Mouse (Mus musculus) heart, adult 8-10 months (tissue): ENCODE results near the gene Ccnd3. TPM values are rescaled to one million over a fixed set of nuclear protein-coding genes. Genes with fewer than 3 reads are reported as not detected.

ENCODE experiments used
- DNase-seq: peaks from one replicate; pipeline ENCODE4 v3.0.0; 2022; ENCODE audit warnings: low spot score
- total RNA-seq, 4 experiments: library from RNA; stranded (reverse); gene quantifications; 2 replicates each; pipeline ENCODE4 v1.2.4; 2022

Ccnd3 gene
- total RNA-seq = 10 to 100 TPM; 74.4 to 82.2 (median 75.2) TPM

DNA sequence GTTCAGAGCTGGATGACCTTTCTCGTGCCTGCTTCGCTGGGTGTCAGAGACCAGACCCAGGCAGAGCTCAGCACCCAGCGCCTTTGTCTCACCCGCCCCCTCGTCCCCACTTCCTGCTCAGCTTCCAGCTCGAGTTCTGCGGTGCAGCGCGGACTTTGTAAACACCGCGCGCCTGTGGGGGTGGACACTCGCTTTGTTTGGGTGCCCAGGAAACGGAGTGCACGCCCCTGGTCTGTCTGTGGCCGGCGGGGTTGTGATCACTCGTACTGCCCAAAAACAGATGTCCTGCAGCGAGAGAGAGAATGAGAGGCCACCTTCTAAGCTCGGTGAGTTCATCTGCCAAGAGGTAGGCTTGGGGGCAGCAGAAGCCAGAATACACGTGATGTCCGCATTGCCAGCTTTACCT is at the start of gene Ccnd3:
Gene Ccnd3, plus strand, starts transcription at position 111 of the 406 bp plus-strand sequence.
- peak; percentile 86 for DNase-seq

DNA sequence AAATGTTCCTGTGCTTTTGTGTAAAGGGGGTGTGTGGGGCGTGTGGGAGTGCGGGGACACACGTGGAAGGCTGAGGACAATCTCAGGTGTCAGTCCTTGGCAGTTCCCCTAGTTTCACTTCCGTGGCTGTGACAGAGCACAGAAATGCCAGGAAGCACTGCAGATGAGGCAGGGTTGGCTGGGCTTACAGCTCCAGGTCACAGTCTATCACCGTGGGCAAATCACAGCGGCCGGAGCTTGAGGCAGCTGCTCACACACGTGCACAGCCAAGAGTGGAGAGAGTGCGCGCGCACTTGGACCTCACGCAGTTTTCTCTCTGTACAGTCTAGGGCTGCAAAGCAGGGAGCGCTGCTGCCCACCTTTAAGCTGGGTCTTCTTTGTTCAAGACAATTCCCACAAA is 46.5 kb upstream of the Ccnd3 start:
- no peak for DNase-seq

DNA sequence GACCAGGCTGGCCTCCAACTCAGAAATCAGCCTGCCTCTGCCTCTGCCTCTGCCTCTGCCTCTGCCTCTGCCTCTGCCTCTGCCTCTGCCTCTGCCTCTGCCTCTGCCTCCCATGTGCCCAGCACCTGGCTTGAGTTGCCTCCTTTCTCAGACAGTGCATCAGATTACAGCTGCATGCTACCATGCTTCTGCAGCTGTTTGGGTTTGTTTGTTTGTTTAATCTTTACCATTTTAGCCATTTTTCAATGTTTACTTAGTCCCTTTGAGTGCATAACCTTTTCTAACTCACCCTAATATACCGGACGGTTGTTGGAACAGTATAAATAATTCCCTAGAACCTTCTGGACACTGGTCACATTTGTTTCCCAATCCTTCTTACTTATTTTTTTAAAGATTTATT is 45.9 kb upstream of the Ccnd3 start:
- no peak for DNase-seq

DNA sequence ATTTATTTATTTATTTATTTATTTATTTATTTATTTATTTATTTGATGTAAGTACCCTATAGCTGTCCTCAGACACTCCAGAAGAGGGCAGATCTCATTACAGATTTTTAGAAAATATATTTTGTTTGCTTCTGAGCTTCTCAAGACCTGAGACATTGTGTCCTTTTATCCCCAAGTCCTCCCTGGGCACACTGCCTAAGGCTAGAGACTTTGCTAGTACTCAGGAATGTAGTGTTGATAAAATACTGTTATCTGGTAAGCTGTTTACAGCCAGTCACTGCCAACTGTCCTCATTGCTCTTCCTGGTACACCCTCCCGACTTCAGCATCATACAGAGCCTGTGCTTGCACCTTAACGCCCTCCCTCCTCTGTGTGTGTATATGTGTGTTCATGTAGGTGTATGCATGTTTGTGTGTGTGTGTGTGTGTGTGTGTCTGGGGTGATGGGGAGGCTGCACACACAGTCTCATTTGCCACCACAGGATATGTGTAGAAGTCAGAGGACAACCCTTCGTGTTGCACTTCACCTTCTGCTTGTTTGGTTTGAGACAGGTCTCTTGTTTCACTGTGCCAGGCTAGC is 45.4 kb upstream of the Ccnd3 start:
- no peak for DNase-seq

DNA sequence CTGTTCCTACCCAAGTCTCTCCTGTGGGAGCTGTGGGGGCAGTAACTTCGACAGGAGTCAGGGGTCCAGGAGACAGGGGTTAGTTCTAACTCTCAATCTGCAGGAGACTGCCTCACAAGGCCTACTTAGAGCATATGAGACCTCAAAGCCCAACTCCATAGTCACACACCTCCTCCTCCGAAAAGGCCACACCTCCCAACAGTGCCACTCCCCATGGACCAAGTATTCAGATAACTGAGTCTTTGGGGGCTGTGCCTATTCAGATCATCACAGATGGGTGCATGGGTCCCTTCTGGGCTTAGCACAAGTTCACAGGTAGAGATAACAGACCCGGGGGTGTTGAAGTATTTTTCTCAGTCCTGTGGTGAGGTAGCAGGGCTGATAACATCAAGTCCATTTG is 43.2 kb upstream of the Ccnd3 start:
- no peak for DNase-seq

DNA sequence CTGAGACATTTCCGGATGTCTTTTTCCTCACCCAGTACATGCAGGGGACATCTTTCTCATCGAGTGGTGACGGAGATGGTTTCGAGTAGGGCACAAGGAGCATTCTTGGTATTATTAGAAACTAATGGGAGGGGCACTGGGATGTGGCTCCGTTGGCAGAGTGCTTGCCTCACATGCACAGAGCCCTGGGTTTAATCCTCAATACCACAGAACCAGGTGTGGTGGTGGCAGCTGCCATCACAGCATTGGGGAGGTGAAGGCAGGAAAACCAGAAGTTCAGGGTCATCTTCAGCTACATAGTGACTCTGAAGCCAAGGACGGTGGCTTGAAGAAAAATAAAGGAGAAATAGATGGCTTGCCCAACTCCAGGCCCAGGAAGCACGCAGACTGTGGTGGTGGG is 42.6 kb upstream of the Ccnd3 start:
- DNase-seq = no peak

DNA sequence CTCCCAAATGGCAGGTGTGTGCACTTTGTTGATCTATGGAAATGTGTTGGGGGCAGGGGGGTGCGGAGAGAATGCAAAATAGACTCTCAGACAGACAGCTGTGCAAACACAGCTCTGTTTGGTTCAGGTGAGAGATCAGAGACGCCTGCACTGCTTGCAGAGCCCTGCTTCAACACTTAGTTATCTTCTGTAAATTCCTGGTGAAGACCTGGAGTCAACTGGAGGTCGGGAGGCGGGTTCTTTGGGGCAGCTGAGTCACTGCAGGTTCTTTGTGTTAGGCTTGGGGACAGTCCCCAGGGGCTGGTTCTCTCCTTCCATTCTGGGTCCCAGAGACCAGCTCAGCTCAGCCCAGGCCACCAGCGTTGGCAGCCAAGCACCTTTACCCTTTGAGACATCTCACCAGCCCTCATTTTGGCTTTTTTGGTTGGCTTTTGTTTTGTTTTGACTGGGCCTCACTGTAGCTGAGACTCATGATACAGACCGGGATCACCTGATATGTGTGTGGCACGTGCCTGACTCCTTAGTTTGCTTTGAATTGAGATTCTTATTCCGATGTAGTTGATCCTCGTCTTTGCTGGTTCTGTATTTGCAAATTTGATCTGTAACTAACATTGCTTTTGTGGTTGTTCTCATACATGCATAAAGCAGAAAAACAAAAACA is 42.0 kb upstream of the Ccnd3 start:
- no peak for DNase-seq

DNA sequence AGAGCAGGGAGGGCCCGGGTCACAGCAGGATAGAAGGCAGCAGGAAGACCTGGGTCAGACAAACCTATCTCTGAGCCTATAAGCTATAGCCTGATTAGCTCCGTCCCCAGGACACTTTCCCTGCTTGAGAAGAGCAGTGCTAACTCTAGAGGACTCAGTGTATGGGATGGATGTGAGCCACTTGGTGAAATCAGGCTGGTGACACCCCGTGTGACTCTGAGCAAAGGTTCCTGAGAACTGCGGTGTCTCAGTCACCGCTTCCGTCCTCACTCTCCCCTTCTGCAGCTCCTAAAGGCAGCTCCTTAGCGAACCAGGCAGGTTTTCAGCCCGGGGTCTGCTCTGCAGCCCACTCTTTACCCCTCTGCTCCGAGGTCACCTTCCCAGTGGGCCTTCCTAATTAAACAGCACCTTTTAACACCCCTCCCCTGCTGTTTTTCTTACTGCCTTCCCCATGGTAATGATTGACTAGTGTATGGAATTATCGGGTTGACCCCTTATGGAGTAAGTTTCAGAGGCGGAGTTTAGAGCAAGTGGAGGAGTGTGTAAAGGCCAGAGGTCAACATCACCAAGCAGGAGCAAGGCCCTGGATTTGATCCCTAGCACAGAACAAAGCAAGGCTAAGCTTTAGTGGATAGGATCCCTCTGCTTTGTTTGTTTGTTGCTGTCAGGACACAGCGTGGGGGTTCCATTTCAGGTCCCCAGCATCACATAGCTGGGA is 40.4 kb upstream of the Ccnd3 start:
- no peak for DNase-seq

DNA sequence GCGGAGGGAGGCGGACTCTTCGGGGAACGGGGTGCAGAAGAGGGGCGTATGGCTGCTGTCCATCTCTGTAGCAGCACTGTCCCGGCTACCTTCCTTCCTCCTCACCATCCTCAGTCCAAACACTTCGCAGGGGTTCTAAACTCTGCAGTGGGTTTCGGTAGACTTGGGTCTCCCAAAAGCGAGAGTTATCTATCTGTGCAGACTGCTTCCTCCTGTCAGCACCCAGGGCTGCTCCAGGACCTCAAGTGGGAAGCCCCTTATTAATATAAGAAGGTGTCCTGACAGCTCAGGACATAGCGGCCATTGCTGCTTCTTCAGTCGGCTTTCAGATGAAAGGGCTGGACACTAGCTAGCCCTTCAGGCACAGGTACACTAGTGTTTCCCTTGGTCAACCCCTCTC is 39.8 kb upstream of the Ccnd3 start:
- DNase-seq = no peak

DNA sequence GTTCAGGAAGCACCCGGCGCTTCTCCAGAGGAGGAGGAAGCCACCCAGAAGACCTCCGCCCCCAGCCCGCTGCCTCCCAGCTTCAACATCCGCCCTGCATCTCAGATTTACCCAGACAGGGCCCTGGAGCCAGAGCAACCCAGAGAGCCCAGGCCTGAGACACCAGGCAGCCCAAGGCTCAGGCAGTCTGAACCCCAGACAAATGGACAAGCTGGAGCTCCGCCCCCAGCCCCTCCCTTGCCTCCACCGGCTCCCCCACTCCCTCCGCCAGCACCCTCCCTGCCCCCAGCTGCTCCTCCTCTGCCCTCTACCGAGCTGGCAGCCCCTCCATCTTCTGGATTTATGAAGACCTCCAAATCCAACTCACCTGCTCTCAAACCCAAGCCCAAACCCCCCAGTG is 38.6 kb upstream of the Ccnd3 start:
- no peak for DNase-seq

DNA sequence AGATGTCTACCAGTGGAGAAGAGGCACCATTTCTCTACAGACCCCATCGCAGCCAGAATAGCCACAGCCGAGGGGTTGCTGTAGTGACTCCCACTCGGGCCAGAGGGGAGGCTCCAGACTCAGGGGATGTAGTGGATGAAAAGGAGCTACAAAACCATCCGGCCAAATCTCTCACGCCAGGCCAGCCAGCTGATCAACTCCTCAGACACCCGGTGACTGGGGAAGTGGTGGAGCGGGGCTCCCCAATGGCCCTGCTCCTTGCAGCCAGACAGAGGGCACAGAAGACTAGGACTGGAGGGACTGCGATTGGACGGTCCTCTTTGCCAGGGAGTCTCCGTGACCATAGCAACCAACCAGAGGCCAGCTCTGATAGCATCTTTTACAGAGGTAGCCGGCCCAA is 37.2 kb upstream of the Ccnd3 start:
- DNase-seq = no peak

DNA sequence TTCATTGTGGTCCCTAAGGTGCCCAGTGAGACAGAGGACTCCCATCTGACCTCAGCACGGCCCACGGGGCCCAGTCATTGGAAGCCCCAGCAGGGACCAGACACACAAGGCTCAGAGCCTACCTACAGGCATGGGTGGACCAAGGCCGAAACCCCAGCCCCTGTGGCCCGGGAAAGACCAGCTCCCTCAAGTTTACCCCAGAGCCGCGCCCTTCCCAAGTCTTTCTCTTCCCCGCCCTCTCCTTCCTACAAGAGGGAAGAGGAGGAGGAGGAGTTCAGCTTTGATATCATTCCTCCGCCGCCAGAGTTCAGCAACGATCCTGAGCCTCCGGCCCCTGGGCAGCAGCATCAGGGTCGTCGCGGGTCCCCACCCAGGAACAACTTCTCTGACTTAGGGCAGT is 36.8 kb upstream of the Ccnd3 start:
- no peak for DNase-seq

DNA sequence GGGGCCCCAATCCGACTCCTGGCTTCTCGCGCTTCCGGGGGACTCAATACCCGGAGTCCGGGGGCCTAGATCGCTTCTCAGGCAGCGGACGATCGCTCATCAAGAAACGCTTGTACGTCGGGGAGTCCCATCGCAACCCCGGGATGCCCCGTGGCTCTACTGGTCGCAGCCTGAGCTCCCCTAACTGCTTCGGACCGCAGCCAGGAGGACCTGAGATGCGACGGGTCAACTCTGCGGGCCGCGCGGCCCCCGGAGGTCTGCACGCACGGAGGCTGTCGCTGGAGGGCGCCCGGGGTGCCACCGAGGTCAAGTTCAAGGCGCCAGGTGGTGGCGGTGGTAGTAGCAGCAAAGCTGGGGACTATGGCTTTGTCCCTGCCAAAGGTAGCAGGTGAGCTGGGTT is 36.4 kb upstream of the Ccnd3 start:
- no peak for DNase-seq

DNA sequence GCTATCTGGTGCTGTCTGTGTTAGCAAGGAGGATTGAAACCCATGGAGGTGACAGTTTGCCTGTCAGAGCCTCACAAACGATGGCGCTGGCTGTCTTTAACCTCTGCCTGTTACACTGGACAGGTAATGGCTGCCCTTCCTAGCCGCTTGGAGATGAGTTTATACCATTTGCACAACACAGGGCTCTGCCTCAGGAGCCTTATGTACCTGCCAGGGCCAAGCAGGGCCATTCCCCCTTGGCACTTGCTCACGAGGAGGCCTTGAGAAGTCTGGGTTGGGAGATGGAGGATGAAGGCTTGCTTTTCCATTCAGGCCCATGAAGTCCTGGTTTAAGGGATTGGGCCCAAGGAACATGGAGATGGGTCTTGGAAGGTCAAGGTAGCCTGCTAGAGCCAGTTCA is 35.2 kb upstream of the Ccnd3 start:
- no peak for DNase-seq

DNA sequence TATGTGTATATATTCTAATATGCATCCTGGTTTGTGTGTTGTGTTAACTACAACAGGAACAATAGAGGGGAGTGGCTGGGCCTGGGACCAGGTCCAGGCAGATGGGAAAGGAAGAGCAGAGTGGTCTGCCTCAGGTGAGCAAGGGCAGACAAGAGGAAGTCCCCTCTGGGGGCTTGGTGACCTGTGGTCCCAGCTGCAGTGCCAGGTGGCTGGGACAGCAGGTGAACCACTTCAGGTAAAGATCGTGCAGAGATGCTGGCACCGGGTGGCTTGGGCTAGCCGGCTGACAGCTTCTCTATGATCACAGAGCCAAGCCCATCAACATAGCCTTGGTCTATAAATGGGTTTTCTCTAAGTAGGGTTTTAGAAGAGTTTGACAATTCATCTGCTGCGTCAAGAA is 34.7 kb upstream of the Ccnd3 start:
- DNase-seq = no peak

DNA sequence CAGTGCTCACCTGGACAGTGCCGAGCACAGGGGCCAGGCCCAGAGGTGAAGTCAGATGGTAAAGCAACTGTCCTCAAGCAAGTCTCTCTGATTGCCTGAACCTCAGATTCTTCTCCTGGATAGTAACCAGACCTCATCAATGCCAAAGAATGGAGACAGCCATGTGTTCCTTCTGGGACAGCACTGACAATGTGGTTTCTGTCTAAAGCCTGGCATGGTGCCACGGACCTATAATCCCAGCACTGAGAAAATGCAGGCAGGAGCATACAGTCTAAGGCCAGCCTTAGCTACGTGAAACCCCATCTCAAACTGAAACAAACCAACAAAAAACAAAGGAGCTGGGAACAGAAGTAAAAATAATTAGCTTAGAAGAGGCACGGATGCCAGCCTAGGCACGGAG is 34.2 kb upstream of the Ccnd3 start:
- no peak for DNase-seq

DNA sequence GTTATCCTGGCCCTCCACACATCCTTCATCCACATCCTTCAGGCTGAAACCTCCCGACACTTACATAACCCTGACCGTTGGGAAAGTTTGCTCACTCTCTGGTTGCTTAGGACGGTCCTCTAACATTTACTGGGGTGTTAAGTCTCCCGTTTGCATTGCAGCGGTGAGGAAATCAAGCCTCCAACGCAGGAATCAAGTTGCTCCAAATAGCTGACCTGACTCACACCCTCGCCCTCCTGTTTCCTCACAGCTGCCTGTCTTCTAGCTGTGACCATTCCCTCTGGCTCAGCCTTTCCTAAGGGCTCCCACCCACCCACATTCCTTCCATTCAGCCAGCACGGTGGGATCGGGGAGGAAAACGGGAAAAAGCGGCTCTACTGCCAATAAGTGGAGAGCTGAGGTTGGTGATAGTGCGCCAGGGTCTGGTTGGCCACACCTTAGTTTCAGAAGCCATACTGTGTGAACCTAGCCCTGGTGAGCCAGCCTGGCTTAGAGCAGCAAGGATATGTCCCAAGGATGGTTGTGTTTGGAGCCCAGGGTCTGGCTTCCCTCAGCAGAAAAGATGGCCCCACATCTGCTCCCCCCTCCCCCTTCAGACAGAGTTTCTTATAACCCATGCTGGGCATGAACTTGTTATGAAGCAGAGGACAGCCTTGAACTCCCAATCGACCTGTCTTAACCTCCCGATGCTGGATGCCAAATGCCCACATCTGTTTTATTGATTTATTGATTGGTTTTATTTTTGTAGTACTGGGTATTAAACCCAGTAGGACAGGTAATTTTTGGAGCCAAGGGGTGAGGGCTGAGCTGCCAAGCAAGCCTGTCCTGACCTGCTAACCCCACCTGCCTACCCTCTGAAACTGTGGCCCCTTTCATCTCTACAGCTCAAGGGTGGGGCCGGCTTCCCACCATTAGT is 32.2 kb upstream of the Ccnd3 start:
- DNase-seq = no peak

DNA sequence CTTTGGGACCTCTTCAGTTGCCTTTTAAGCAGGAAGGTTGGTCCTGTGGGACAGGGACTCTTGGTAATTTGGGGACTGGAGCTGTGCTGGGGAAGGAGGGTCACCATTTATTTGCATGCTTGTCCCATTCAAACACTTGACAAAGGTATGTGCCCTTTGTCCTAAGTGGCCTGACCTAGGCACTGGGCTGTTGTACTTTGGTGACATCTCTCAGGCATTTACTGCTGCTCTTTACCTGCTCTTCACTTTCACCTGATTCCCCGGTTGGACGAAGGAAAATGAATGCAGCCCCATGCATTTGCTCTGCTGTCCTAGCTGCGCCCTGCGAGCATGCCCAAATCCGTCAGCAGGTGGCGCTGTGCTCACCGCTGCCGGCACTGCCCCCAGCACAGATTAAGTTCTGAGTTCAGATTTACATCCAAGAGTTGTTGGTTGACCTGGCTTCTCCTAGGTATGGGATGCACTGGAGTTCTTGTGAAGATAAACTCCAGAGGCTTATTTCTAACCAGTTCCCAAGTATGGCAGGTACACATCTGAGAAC is 31.3 kb upstream of the Ccnd3 start:
- peak; percentile 22 for DNase-seq

DNA sequence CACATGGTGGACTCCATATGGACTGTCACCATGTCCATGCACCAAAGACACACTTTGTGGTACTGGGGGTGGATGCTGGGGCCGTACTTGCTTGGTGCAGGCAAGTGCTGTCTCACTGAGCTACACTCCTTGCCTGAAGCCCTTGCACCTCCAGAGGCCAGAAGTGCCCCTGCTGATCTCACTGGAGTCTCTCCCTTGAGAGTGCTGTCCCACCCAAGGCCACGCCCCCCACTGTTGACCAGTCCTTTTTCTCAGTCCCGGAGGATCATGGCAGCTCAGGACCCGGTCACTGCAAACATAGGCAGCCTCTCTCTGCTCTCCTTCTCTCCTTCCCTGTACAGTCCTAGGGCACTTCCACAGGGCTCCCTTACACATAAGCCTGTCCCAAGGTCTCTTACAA is 30.6 kb upstream of the Ccnd3 start:
- no peak for DNase-seq

DNA sequence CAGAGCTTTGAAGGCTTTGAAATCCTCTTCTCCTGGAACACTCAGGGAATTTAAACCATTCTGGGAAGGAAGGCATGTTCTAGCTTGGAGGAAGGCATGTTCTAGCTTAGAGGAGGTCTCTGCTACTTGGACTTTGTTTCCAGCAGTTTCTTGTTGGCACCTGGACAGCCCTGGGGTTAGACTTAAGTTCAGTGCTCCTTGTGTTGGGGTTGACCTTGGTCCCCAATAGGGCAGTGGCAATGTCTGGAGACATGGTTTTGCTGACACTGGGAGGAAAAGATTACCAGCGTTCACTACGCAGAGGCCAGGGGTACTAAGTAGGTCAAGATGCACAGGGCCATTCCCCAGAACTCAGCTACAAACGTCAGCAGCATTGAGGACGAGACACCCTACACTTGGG is 29.7 kb upstream of the Ccnd3 start:
- DNase-seq = no peak

DNA sequence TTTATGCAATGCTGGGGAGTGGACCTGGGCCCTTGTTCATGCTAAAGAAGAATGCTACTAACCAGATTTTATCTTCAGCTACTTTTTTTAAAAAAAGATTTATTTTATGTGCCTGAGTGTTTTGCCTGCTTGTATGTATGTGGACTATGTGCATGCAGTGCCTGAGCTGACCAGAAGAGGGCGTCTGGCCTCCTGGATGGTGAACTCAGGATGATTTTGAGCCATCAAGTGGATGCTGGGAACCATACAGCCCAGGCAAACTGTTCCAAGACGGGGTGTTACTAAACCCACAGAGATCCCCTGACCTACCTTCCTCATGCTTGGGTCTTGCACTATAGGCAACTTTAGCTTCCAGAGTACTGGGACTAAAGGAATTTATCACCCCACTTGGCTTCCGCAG is 29.1 kb upstream of the Ccnd3 start:
- no peak for DNase-seq

DNA sequence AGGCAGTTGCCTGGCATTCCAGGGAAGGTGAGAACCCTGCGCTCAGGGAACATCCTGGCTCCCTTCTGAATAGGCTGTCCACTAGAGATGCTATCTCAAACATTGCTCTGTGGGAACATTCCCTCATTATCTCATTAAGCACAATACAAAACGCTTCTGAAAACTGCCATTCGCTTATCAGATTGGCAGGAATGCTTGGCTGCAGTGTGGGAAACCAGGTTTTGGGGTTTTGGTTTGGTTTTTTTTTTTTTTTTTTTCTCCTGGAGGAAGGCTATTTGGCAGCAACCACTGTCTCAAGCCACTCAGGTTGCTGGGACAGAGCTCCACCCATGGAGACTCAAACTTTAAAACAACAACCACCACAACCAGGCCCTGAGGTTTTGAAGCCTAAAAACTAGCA is 25.0 kb upstream of the Ccnd3 start:
- DNase-seq = no peak
